Mouse (Mus musculus) retina, postnatal 7 days (tissue): ENCODE data around the gene Wipi1.
A peak's percentile ranks its signal among the peaks of the same experiment; 100 is the strongest.

Experiments used
- DNase-seq: peaks from one replicate; pipeline ENCODE4 v3.0.0-alpha.2; 2012; ENCODE audit warnings: low read depth, low spot score

Gene Wipi1

GRCm38 (mm10) chr11:109543466-109543865, 68.3 kb downstream of the Wipi1 start:
- no peak for DNase-seq

- peak; percentile 8 for DNase-seq
Observed at GRCm38 (mm10) chr11:109539290-109539689, 72.5 kb downstream of the Wipi1 start.

DNA sequence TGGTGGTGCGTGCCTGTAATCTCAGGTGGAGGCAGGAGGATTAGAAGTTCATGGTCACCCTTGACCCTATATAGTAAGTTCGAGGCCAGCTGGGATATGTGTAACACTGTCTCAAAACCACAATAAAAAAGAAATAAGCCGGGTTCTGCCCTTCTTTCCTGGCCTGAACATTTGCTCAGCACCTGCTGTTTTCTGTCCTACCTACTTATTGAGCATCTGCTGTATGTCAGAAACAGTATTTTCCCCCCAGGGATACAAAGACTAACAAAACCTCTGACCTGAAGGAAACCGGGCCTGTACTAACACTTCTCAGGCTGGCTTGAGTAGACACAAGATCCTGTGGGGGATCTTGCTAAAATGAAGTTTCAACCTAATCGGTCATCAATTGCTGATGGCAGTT, 74.8 kb downstream of the Wipi1 start:
- DNase-seq = no peak

- DNase-seq = no peak
Observed at GRCm38 (mm10) chr11:109535966-109536365, 75.8 kb downstream of the Wipi1 start.

GRCm38 (mm10) chr11:109530030-109530429, 81.7 kb downstream of the Wipi1 start:
- no peak for DNase-seq

DNA sequence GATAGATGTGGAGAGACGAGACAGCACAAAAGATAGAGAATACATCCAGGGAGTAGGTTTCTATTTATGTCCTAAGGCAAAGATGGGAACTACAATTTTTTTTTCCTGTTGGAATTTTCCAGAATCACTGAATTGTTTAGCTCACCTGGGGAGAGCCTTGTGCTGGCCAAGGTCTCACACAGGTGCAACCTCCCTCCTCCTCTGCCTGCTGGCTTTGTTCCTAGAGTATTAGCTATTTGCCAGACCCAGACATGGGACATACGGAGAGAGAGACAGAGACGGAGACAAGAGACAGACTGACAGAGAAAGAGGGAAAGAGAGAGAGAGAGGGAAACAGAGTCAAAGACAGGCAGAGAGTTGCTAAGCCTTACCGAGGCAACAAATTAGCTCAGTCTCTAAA, 86.2 kb downstream of the Wipi1 start:
- no peak for DNase-seq

- no peak for DNase-seq
Observed at GRCm38 (mm10) chr11:109524869-109525268, 86.9 kb downstream of the Wipi1 start.
